ENCODE assay signal across 27 mouse cellular contexts in genomic region chr2:127367126-127367820, GRCm38 (mm10). TPM values are rescaled to one million over a fixed set of nuclear protein-coding genes. Genes with fewer than 3 reads are reported as not detected.
A peak's percentile ranks its signal among the peaks of the same experiment; 100 is the strongest.
DNase-seq lines count a peak whose midpoint lies in the region; ATAC-seq lines count a peak whose summit lies in the region.
"Had no signal": no experiment of that assay in that cellular context is flagged by ENCODE, and none has a peak within 500 bp of the region (broad histone marks: within the 10 kb centered on the region; RNA-seq: fewer than 3 reads in every experiment).

No protein-coding gene starts in this region.

- H3K27me3 ChIP-seq in forebrain, embryonic 10.5 days (ENCODE audit: poor library complexity, severe bottlenecking), result peaks cover 66% of the 10 kb centered on the region
- H3K27me3 ChIP-seq in forebrain, embryonic 11.5 days (ENCODE audit: control insufficient read depth, insufficient read depth, low read length), result peaks cover 35% of the 10 kb centered on the region
- peaks cover 36% of the 10 kb centered on the region for H3K27me3 ChIP-seq in kidney, embryonic 14.5 days (ENCODE audit: control insufficient read depth, insufficient read depth, low read length)
- peaks cover 43% of the 10 kb centered on the region for H3K27me3 ChIP-seq in liver, embryonic 11.5 days (replicated peaks; ENCODE audit: control insufficient read depth, insufficient read depth, low read length)

- no peak overlapping the region for H3K4me3 ChIP-seq in forebrain, embryonic 10.5 days
- H3K4me3 ChIP-seq in forebrain, embryonic 11.5 days (ENCODE audit: low read depth, low read length), result no peak overlapping the region
- H3K4me3 ChIP-seq in kidney, embryonic 14.5 days (ENCODE audit: low read length), result no peak overlapping the region
- H3K4me3 ChIP-seq in liver, embryonic 11.5 days (ENCODE audit: low read depth, low read length), result no peak overlapping the region
- H3K4me3 ChIP-seq: embryonic facial prominence, embryonic 13.5 days; limb, embryonic 15.5 days; midbrain, embryonic 12.5 days had no signal

- H3K4me1 ChIP-seq in forebrain, embryonic 10.5 days, result peaks cover 33% of the 10 kb centered on the region
- H3K4me1 ChIP-seq in forebrain, embryonic 11.5 days (replicated peaks; ENCODE audit: control insufficient read depth, insufficient read depth, low read length), result peaks cover 4% of the 10 kb centered on the region
- peaks cover 21% of the 10 kb centered on the region for H3K4me1 ChIP-seq in kidney, embryonic 14.5 days (ENCODE audit: control insufficient read depth, insufficient read depth, low read length)
- H3K4me1 ChIP-seq in liver, embryonic 11.5 days (replicated peaks; ENCODE audit: control insufficient read depth, insufficient read depth, low read length), result peaks cover 46% of the 10 kb centered on the region

- ATAC-seq in forebrain, embryonic 11.5 days (replicated peaks; ENCODE audit: low FRiP score), result no peak
- ATAC-seq in kidney, embryonic 14.5 days (ENCODE audit: low FRiP score, low TSS enrichment), result no peak
- ATAC-seq in liver, embryonic 11.5 days (replicated peaks; ENCODE audit: low FRiP score), result no peak
- ATAC-seq: CD4-positive, CD25-positive, alpha-beta regulatory T cell, adult 4 months; Patski had no signal

- no peaks in the 10 kb centered on the region for H3K9me3 ChIP-seq in forebrain, embryonic 10.5 days
- no peaks in the 10 kb centered on the region for H3K9me3 ChIP-seq in forebrain, embryonic 11.5 days (ENCODE audit: control insufficient read depth, low read length)
- H3K9me3 ChIP-seq in kidney, embryonic 14.5 days (ENCODE audit: control insufficient read depth, low read length), result no peaks in the 10 kb centered on the region
- no peaks in the 10 kb centered on the region for H3K9me3 ChIP-seq in liver, embryonic 11.5 days (ENCODE audit: control insufficient read depth, low read length)
- H3K9me3 ChIP-seq: embryonic facial prominence, embryonic 13.5 days; limb, embryonic 15.5 days; midbrain, embryonic 12.5 days had no signal

- no peak overlapping the region for H3K9ac ChIP-seq in forebrain, embryonic 11.5 days (ENCODE audit: low read length)
- no peak overlapping the region for H3K9ac ChIP-seq in kidney, embryonic 14.5 days (ENCODE audit: low read depth, low read length)
- no peak overlapping the region for H3K9ac ChIP-seq in liver, embryonic 11.5 days (ENCODE audit: low read depth, low read length)
- H3K9ac ChIP-seq: embryonic facial prominence, embryonic 13.5 days; limb, embryonic 15.5 days; midbrain, embryonic 12.5 days had no signal

- H3K27ac ChIP-seq in forebrain, embryonic 10.5 days, result 0 out of 2 replicates have a peak overlapping the region, but pooled peaks have one; percentile 35
- H3K27ac ChIP-seq in forebrain, embryonic 11.5 days (ENCODE audit: low read depth, low read length), result no peak overlapping the region
- no peak overlapping the region for H3K27ac ChIP-seq in kidney, embryonic 14.5 days (ENCODE audit: low read depth, low read length)
- H3K27ac ChIP-seq in liver, embryonic 11.5 days (ENCODE audit: low read depth, low read length), result 0 out of 2 replicates have a peak overlapping the region, but pooled peaks have one; percentile 22
- H3K27ac ChIP-seq: embryonic facial prominence, embryonic 13.5 days; limb, embryonic 15.5 days; midbrain, embryonic 12.5 days had no signal

- no peak for DNase-seq in forebrain, embryonic 10.5 days (ENCODE audit: extremely low spot score, low spot score)
- no peak for DNase-seq in forebrain, embryonic 11.5 days (ENCODE audit: low spot score)
- peak; percentile 53 for DNase-seq in kidney, adult 18-20 months
- DNase-seq in liver, embryonic 11.5 days (ENCODE audit: low spot score), result no peak
- DNase-seq in yolk sac, embryonic 10.5 days (ENCODE audit: low spot score), result peak; percentile 38
- DNase-seq in natural killer cell, adult 2 months (ENCODE audit: low spot score in 2 of 2), result no peak
- no peak for DNase-seq in adrenal gland, postnatal 10 days
- DNase-seq: adrenal gland, postnatal 14 days; cerebellum, postnatal 10 days; lung, postnatal 10 days; thymus, postnatal 25 days had no signal

- H3K4me2 ChIP-seq in forebrain, embryonic 11.5 days (ENCODE audit: low read depth, low read length, severe bottlenecking), result no peak overlapping the region
- H3K4me2 ChIP-seq in kidney, embryonic 14.5 days (replicated peaks; ENCODE audit: low read depth, low read length), result no peak overlapping the region
- H3K4me2 ChIP-seq in liver, embryonic 11.5 days, result peak overlapping the region; percentile 89
- H3K4me2 ChIP-seq: embryonic facial prominence, embryonic 13.5 days; limb, embryonic 15.5 days; midbrain, embryonic 12.5 days had no signal

- H3K36me3 ChIP-seq in forebrain, embryonic 10.5 days (replicated peaks), result no peaks in the 10 kb centered on the region
- no peaks in the 10 kb centered on the region for H3K36me3 ChIP-seq in forebrain, embryonic 11.5 days (ENCODE audit: control insufficient read depth, insufficient read depth, low read length)
- no peaks in the 10 kb centered on the region for H3K36me3 ChIP-seq in kidney, embryonic 14.5 days (ENCODE audit: control insufficient read depth, insufficient read depth, low read length)
- no peaks in the 10 kb centered on the region for H3K36me3 ChIP-seq in liver, embryonic 11.5 days (ENCODE audit: control insufficient read depth, insufficient read depth, low read length)
- H3K36me3 ChIP-seq: embryonic facial prominence, embryonic 13.5 days; limb, embryonic 15.5 days; midbrain, embryonic 12.5 days had no signal

- 75% methylated on average over 10 of the region's 10 CpGs for WGBS in forebrain, embryonic 10.5 days
- 76% methylated on average over 10 of the region's 10 CpGs for WGBS in forebrain, embryonic 11.5 days
- WGBS in kidney, embryonic 14.5 days, result 56% methylated on average over 10 of the region's 10 CpGs
- 47% methylated on average over 10 of the region's 10 CpGs for WGBS in liver, embryonic 11.5 days

RNA-seq across cellular contexts. Expression of gene Adra2b, which starts 4.3 kb away (rescaled TPM):
- 2.3 and 3.2 TPM in 2 replicates for polyA plus RNA-seq in forebrain, embryonic 10.5 days (2016; fragmentation: Nextera tagmentation; extraction: Ambion mirVana)
- polyA plus RNA-seq in forebrain, embryonic 11.5 days (2014; fragmentation: Nextera tagmentation; extraction: Ambion mirVana), result 3.4 and 4.1 TPM in 2 replicates
- polyA plus RNA-seq in kidney, embryonic 14.5 days (2014; fragmentation: Nextera tagmentation; extraction: Ambion mirVana), result 0.69 and 1.8 TPM in 2 replicates
- polyA plus RNA-seq in liver, embryonic 11.5 days (2014; fragmentation: Nextera tagmentation; extraction: Ambion mirVana), result 20.1 and 20.7 TPM in 2 replicates
- 1 to 10 TPM; 2.6 to 2.7 TPM for total RNA-seq in adrenal gland, postnatal 10 days (2021)
- total RNA-seq: megakaryocyte progenitor cell, adult 5-6 weeks had no signal
- polyA plus RNA-seq: CD4-positive, CD25-positive, alpha-beta regulatory T cell, adult 4 months; Patski had no signal

RNA-seq across cellular contexts. Expression of gene Astl, which starts 28.8 kb away (rescaled TPM):
- not detected in 2 replicates for polyA plus RNA-seq in forebrain, embryonic 10.5 days (2016; fragmentation: Nextera tagmentation; extraction: Ambion mirVana)
- not detected in 2 replicates for polyA plus RNA-seq in forebrain, embryonic 11.5 days (2014; fragmentation: Nextera tagmentation; extraction: Ambion mirVana)
- polyA plus RNA-seq in kidney, embryonic 14.5 days (2014; fragmentation: Nextera tagmentation; extraction: Ambion mirVana), result not detected in 2 replicates
- not detected in 2 replicates for polyA plus RNA-seq in liver, embryonic 11.5 days (2014; fragmentation: Nextera tagmentation; extraction: Ambion mirVana)
- under 1 TPM in 1 of 2 experiments, not detected in 1; 0.21 TPM for total RNA-seq in adrenal gland, postnatal 10 days (2021)
- total RNA-seq: adrenal gland, postnatal 14 days; ES-E14; gastrocnemius, adult 18-20 months; layer of hippocampus, adult 18-20 months; left cerebral cortex, postnatal 25 days had no signal
- polyA plus RNA-seq: brain, embryonic 14.5 days; heart, embryonic 14.5 days; hindbrain, embryonic 11.5 days; midbrain, embryonic 12.5 days; neural tube, embryonic 14.5 days; Patski; testis, adult 2 months had no signal

RNA-seq across cellular contexts. Expression of gene Dusp2, which starts 31.3 kb away (rescaled TPM):
- polyA plus RNA-seq in forebrain, embryonic 10.5 days (2016; fragmentation: Nextera tagmentation; extraction: Ambion mirVana), result 3.6 and 4.1 TPM in 2 replicates
- 3.9 and 5.2 TPM in 2 replicates for polyA plus RNA-seq in forebrain, embryonic 11.5 days (2014; fragmentation: Nextera tagmentation; extraction: Ambion mirVana)
- polyA plus RNA-seq in kidney, embryonic 14.5 days (2014; fragmentation: Nextera tagmentation; extraction: Ambion mirVana), result 13.0 and 14.2 TPM in 2 replicates
- polyA plus RNA-seq in liver, embryonic 11.5 days (2014; fragmentation: Nextera tagmentation; extraction: Ambion mirVana), result 8.8 and 10.1 TPM in 2 replicates
- total RNA-seq in adrenal gland, postnatal 10 days (2021), result 1 to 10 TPM; 4.2 to 5.5 TPM

RNA-seq across cellular contexts. Expression of gene Gpat2, which starts 57.7 kb away (rescaled TPM):
- 0.14 and 0.21 TPM in 2 replicates for polyA plus RNA-seq in forebrain, embryonic 10.5 days (2016; fragmentation: Nextera tagmentation; extraction: Ambion mirVana)
- 0.16 and 0.40 TPM in 2 replicates for polyA plus RNA-seq in forebrain, embryonic 11.5 days (2014; fragmentation: Nextera tagmentation; extraction: Ambion mirVana)
- polyA plus RNA-seq in kidney, embryonic 14.5 days (2014; fragmentation: Nextera tagmentation; extraction: Ambion mirVana), result 0.15 TPM in 1 of 2 replicates, not detected in the other
- 0.43 and 0.92 TPM in 2 replicates for polyA plus RNA-seq in liver, embryonic 11.5 days (2014; fragmentation: Nextera tagmentation; extraction: Ambion mirVana)
- total RNA-seq in adrenal gland, postnatal 10 days (2021), result under 1 TPM; 0.48 to 0.58 TPM
- total RNA-seq: gastrocnemius, adult 18-20 months had no signal
- polyA plus RNA-seq: midbrain, embryonic 12.5 days had no signal

Comparison
In these comparisons a context has a peak if more than half of its experiments do, and no peak if none do; other contexts are left out.
1. H3K27ac ChIP-seq: peak in forebrain, embryonic 10.5 days (single experiment) and liver, embryonic 11.5 days (single experiment); none in forebrain, embryonic 11.5 days (single experiment) and kidney, embryonic 14.5 days (single experiment).
2. DNase-seq: peak in kidney, adult 18-20 months (single experiment) and yolk sac, embryonic 10.5 days (single experiment); none in forebrain, embryonic 10.5 days (single experiment), forebrain, embryonic 11.5 days (single experiment), liver, embryonic 11.5 days (single experiment), natural killer cell, adult 2 months (0 of 2) and adrenal gland, postnatal 10 days (single experiment).